Mouse (Mus musculus) liver (tissue): ENCODE data around the gene 2610042L04Rik.
"Not testable (repeated sequence)": the region's sequence is repeated elsewhere in the genome, so short reads cannot be mapped to it uniquely, and the experiment has no call there.

Experiments
- DNase-seq: peaks from one replicate; pipeline ENCODE4 v3.0.0-alpha.2; 2020; ENCODE audit warnings: mixed read lengths

2610042L04Rik gene

DNA sequence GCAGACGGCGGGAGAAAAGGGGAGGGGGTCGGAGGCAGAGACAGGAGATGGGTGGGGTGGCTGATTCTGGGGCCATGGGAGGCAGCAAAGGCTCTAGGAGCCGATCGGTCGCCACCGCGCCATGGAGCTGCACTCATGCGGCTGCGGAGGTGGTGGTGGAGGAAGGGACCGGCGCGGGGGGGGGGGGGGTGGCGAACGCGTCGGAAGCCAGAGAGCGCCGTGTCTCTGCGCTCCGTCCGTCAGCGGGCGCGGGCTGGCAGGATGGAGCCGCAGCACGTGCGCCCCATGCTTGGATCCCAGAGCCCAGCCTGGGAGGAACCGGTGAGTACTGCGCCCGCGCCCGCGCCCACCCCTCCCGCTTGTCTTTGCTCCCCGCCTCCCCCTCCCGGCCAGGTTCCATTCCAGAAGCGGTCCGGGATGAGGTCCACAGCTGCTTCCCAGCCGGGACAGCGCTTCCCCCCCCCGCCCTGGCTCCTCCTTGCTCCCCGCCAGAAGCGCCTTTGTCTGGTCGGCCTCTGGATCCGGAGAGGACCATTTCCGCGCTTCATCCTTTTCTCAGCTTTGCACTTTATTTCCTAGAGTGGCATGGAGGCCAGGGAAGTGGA, at the start of gene 2610042L04Rik:
TSS of gene 2610042L04Rik (plus strand) at position 288 of the 605 bp plus-strand sequence.
- DNase-seq = peak; percentile 1

- DNase-seq = not testable (repeated sequence)
These were observed 17.6 kb upstream of the 2610042L04Rik start, which contains the start of gene Gm3149 for GRCm38 (mm10) chr14:4316983-4317382. Gm3149 (plus strand) TSS chr14:4317283.

DNA sequence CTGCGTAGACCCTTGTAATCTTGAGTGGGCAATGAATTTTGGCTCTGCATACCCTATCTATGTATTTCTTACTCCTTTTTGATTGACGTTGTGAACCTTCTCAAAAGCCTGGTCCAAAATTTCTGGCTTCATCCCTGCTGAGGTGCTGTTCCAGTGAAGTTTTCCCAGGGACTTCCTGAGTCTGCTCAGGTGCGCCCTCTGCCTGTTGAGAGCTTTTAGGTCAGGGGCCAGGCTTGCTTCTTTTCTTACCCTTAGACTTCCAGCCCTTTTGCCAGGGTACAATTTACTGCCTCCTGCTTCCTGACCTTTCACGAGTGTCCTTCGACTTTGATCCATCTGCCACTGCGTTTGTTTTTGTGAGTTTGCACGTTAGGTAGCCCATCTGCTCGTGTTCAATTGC, 943 bp downstream of the 2610042L04Rik start:
- not testable (repeated sequence) for DNase-seq

DNA sequence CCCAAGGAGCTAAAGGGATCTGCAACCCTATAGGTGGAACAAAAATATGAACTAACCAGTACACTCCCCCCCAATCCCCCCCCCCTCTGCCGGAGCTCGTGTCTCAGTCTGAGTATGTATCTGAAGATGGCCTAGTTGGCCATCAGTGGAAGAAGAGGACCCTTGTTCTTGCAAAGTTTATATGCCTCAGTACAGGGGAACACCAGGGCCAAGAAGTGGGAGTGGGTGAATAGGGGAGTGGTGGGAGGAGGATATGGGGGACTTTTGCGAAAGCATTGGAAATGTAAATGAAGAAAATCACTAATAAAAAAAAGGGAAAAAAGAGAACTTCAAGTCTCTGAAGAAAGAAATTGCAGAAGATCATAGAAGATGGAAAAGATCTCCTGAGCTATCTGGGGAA, 34.4 kb downstream of the 2610042L04Rik start:
- DNase-seq = not testable (repeated sequence)

DNA sequence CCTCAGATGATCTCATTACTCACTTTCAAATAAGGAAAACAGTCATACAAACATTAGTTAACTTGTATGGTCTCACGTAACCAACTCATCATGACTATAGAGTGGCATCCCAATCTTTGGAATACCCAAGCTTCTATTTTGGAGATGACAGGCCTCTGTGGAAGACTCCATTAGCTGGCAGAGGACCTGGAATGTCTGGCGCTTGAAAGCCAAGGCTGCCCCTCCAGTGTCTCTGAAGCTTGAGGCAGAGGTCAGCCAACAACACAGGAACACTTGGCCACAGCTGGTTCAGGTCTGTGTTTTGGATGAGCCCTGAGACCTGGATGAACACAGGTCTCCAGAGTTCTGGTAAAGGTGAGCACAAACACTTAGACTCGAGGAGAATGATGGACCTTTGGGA, 35.1 kb downstream of the 2610042L04Rik start:
- DNase-seq = not testable (repeated sequence)

- not testable (repeated sequence) for DNase-seq
These were observed 43.3 kb downstream of the 2610042L04Rik start for GRCm38 (mm10) chr14:4377871-4378270.

- DNase-seq = not testable (repeated sequence)
These were observed 51.0 kb downstream of the 2610042L04Rik start for GRCm38 (mm10) chr14:4385606-4386005.

DNA sequence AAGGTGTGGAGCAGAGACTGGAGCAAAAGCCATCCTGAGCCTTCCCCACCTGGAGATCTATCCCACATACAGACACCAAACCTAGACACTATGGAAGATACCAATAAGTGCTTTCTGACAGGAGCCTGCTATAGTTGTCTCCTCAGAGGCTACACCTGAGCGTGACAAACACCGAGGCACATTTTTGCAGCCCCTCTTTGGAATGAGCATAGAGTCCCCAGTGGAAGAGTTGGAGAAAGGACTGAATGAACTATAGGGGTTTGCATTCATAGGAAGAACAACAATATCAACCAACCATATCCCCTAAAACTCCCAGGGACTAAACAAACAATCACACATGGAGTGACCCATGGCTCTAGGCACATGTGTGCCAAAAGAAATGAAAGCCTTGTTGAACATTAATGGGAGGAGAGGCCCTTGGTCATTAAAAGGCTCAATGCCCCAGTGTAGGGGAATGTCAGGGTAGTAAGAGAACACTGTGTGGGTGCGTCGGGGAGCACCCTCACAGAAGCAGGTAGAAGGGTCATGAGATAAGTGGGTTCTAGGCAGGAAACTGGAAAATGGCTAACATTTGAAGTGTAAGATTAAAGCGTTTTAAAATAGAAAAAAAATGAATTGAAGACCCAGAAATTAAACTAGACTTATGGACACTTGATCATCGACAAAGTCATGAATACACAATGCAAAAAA, 58.4 kb downstream of the 2610042L04Rik start:
- DNase-seq = not testable (repeated sequence)

- not testable (repeated sequence) for DNase-seq
These were observed 62.7 kb downstream of the 2610042L04Rik start, which contains the start of gene Gm3159 for GRCm38 (mm10) chr14:4397226-4397625. Gm3159 (plus strand) TSS chr14:4397526.

GRCm38 (mm10) chr14:4398624-4399023, 64.1 kb downstream of the 2610042L04Rik start:
- not testable (repeated sequence) for DNase-seq

GRCm38 (mm10) chr14:4400115-4400789, 65.7 kb downstream of the 2610042L04Rik start:
- not testable (repeated sequence) for DNase-seq

DNA sequence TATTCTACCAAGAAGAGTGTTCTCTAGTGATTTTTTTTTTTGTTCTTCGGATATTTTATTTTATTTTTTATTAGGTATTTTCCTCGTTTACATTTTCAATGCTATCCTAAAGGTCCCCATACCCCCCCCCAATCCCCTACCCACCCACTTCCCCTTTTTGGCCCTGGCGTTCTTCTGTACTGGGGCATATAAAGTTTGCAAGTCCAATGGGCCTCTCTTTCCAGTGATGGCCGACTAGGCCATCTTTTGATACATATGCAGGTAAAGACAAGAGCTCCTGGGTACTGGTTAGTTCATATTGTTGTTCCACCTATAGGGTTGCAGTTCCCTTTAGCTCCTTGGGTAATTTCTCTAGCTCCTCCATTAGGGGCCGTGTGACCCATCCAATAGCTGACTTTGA, 66.7 kb downstream of the 2610042L04Rik start:
- not testable (repeated sequence) for DNase-seq

DNA sequence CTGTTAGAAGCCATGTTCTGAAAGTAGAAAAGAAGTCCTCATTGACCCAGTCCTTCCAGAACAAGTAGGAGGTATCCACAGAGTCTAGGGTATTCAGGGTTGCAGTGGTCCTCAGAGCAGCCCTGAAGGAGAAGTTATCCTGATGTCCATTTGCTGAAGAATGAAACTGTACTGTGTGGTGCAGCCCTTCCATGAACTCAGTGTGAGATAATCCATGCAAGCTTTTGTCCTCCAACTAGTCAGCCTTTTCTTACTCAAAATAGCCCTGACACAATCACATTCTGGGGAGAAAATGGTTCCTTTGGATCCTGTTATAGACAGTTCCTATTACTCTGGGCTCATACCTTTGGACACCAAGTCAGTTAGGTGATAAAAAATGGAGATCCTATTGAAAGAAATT, 69.3 kb downstream of the 2610042L04Rik start:
- not testable (repeated sequence) for DNase-seq
